Mouse (Mus musculus) megakaryocyte, embryonic 14.5 days (primary cell): ENCODE data around the gene Slc25a26.

Source experiments
- FLI1 ChIP-seq: IDR thresholded peaks from 2 replicates; pipeline ENCODE4 v1.6.1; 2012; ENCODE audit warnings: low read length, inconsistent platforms, mixed read lengths
- GATA1 ChIP-seq: IDR thresholded peaks from 3 replicates; pipeline ENCODE4 v1.6.1; 2012; ENCODE audit warnings: mixed read lengths, low read length, inconsistent platforms, borderline replicate concordance

DNA sequence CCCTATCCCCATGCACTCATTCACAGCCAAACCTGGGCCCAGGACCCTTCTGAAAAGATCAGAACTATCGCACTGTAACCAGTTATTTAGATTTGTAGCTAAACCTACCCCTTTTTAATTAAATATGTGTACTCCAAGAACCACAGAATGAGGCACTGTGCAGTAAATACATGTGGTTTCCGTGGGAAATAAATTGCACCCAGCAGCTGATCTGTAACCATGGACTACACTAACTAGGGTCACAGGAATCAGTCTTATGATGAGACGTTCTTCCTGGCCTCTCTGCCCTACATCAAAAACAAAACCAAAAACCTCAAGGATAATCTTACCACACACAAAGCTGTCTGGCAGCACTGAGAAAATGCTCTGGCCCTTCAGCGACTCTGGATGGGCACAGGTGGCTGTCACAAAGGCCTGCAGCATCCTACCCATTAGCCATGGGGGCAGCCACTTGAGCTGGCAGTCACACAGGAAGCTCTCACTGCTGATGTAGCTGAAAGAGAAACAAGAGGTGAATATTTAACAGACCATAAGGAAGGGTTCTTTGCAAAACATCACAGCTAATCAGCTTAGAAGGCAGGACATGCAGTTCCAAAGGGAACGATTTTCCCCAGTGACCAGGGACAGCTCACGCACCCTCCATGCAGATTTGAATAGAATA, 113.2 kb downstream of the Slc25a26 start:
- TF ChIP-seq GATA1 (no peak), FLI1 (no peak)
